Mouse (Mus musculus) ES-Bruce4 (cell line): ENCODE data around the gene Elf1. TPM values are rescaled to one million over a fixed set of nuclear protein-coding genes. Genes with fewer than 3 reads are reported as not detected.
"Not testable (repeated sequence)": the region's sequence is repeated elsewhere in the genome, so short reads cannot be mapped to it uniquely, and the experiment has no call there.

ENCODE experiments used
- H3K27ac ChIP-seq: 2 replicates; pipeline ENCODE4 v1.5.1; 2012; ENCODE audit warnings: low read length, inconsistent platforms; ENCODE audit not compliant: insufficient read depth
- H3K27me3 ChIP-seq: 2 replicates; pipeline ENCODE4 v1.6.1; 2012; ENCODE audit warnings: mild to moderate bottlenecking, low read length, inconsistent platforms; ENCODE audit not compliant: control insufficient read depth, poor library complexity, insufficient read depth, severe bottlenecking
- H3K36me3 ChIP-seq: 2 replicates; pipeline ENCODE4 v1.6.1; 2012; ENCODE audit warnings: inconsistent platforms, mild to moderate bottlenecking, low read length, moderate library complexity; ENCODE audit not compliant: control insufficient read depth, poor library complexity, insufficient read depth, severe bottlenecking
- H3K4me1 ChIP-seq: one replicate; pipeline ENCODE4 v1.8.1; 2011; ENCODE audit warnings: low read length; ENCODE audit not compliant: control insufficient read depth, insufficient read depth
- H3K4me3 ChIP-seq: 2 replicates; pipeline ENCODE4 v1.5.1; 2011; ENCODE audit warnings: low read depth, mild to moderate bottlenecking, low read length
- H3K9ac ChIP-seq: 2 replicates; pipeline ENCODE4 v1.6.1; 2012; ENCODE audit warnings: low read depth, mild to moderate bottlenecking, inconsistent platforms; ENCODE audit not compliant: poor library complexity, severe bottlenecking
- H3K9me3 ChIP-seq: replicated peaks from 2 replicates; pipeline ENCODE4 v1.6.1; 2012; ENCODE audit warnings: mild to moderate bottlenecking, low read length, inconsistent platforms; ENCODE audit not compliant: control insufficient read depth, poor library complexity, insufficient read depth, severe bottlenecking
- CTCF ChIP-seq: IDR thresholded peaks from one replicate; pipeline ENCODE4 v1.8.1; 2011; ENCODE audit warnings: low read depth, low read length
- EP300 ChIP-seq: IDR thresholded peaks from 2 replicates; pipeline ENCODE4 v1.6.1; 2011; ENCODE audit warnings: low read depth, low read length; ENCODE audit not compliant: insufficient read depth
- POLR2A ChIP-seq: IDR thresholded peaks from one replicate; pipeline ENCODE4 v1.8.1; 2011; ENCODE audit warnings: low read length; ENCODE audit not compliant: insufficient read depth
- polyA plus RNA-seq: library from polyadenylated mRNA; stranded (reverse); fragments of >200 nt; gene quantifications from 2 replicates; pipeline ENCODE4 v1.2.4, GENCODE M21; 2011; ENCODE audit warnings: low read depth; ENCODE audit not compliant: missing spikeins, insufficient read depth, insufficient read length

Elf1 gene
- polyA plus RNA-seq, 1 experiment: 20.4 TPM

- Histone ChIP-seq H3K27ac (no peak overlapping the region), H3K4me1 (no peaks in the 10 kb centered on the region), H3K27me3 (no peaks in the 10 kb centered on the region), H3K9me3 (no peaks in the 10 kb centered on the region), H3K9ac (no peak overlapping the region), H3K36me3 (no peaks in the 10 kb centered on the region), H3K4me3 (no peak overlapping the region)
- no peak for TF ChIP-seq POLR2A
- no peak for TF ChIP-seq EP300
- no peak for TF ChIP-seq CTCF
Observed at GRCm38 (mm10) chr14:79521471-79522117, 40.6 kb downstream of the Elf1 start.

- Histone ChIP-seq H3K4me1 (no peaks in the 10 kb centered on the region), H3K9ac (no peak overlapping the region), H3K4me3 (no peak overlapping the region), H3K27ac (no peak overlapping the region), H3K9me3 (no peaks in the 10 kb centered on the region), H3K36me3 (no peaks in the 10 kb centered on the region), H3K27me3 (no peaks in the 10 kb centered on the region)
- no peak for TF ChIP-seq EP300
- no peak for TF ChIP-seq CTCF
- no peak for TF ChIP-seq POLR2A
Observed at GRCm38 (mm10) chr14:79522387-79522786, 41.4 kb downstream of the Elf1 start.

- not testable (repeated sequence) for H3K27ac ChIP-seq, H3K27me3 ChIP-seq, H3K4me3 ChIP-seq, H3K36me3 ChIP-seq, H3K9me3 ChIP-seq, H3K4me1 ChIP-seq, H3K9ac ChIP-seq
Observed at GRCm38 (mm10) chr14:79526106-79526505, 45.1 kb downstream of the Elf1 start.

- Histone ChIP-seq H3K4me3 (no peak overlapping the region), H3K4me1 (no peaks in the 10 kb centered on the region), H3K27me3 (no peaks in the 10 kb centered on the region), H3K27ac (no peak overlapping the region), H3K36me3 (no peaks in the 10 kb centered on the region), H3K9ac (no peak overlapping the region), H3K9me3 (no peaks in the 10 kb centered on the region)
- no peak for TF ChIP-seq POLR2A
Observed at GRCm38 (mm10) chr14:79527704-79528103, 46.7 kb downstream of the Elf1 start.

- Histone ChIP-seq H3K4me3 (no peak overlapping the region), H3K4me1 (no peaks in the 10 kb centered on the region), H3K36me3 (no peaks in the 10 kb centered on the region), H3K27me3 (no peaks in the 10 kb centered on the region), H3K9ac (no peak overlapping the region), H3K9me3 (no peaks in the 10 kb centered on the region), H3K27ac (no peak overlapping the region)
- TF ChIP-seq EP300: no peak
- no peak for TF ChIP-seq CTCF
- no peak for TF ChIP-seq POLR2A
Observed at GRCm38 (mm10) chr14:79529581-79530554, 48.9 kb downstream of the Elf1 start.

- Histone ChIP-seq H3K27me3 (no peaks in the 10 kb centered on the region), H3K9me3 (no peaks in the 10 kb centered on the region)
- no peak for TF ChIP-seq CTCF
- TF ChIP-seq EP300: no peak
- TF ChIP-seq POLR2A: no peak
Observed at GRCm38 (mm10) chr14:79530761-79531160, 49.8 kb downstream of the Elf1 start.

More at GRCm38 (mm10) chr14:79530761-79531160, 49.8 kb downstream of the Elf1 start:
- Histone ChIP-seq H3K9ac (no peak overlapping the region), H3K4me3 (no peak overlapping the region), H3K36me3 (no peaks in the 10 kb centered on the region), H3K4me1 (no peaks in the 10 kb centered on the region), H3K27ac (no peak overlapping the region)
